Mouse (Mus musculus) embryo, embryonic 9.5 days (tissue): Measurements from ENCODE around the gene Plekhg1.
A peak's percentile ranks its signal among the peaks of the same experiment; 100 is the strongest.

Experiments used
- DNase-seq: peaks from one replicate; pipeline ENCODE4 v3.0.0-alpha.2; 2017; ENCODE audit errors: extremely low spot score

Gene Plekhg1

DNA sequence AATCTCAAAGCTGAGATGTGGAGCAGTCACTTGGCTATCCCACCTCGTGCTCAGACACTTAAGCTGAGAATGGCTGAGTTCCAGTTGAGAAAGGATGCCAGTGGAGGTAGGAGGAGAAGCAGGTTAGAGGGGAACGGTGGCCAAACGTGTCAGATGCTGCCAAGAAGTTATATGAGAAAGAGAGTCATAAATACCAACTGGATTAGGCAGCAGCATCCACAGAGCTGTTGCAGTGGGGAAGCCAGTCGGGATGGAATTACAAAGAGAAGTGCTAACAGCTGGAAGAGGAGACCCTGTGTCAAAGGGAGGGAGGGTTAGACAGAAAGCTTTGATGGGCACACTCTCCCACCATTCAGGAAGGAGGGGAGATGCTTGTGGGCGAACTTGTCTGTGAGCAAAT, 89.3 kb downstream of the Plekhg1 start:
- no peak for DNase-seq

DNA sequence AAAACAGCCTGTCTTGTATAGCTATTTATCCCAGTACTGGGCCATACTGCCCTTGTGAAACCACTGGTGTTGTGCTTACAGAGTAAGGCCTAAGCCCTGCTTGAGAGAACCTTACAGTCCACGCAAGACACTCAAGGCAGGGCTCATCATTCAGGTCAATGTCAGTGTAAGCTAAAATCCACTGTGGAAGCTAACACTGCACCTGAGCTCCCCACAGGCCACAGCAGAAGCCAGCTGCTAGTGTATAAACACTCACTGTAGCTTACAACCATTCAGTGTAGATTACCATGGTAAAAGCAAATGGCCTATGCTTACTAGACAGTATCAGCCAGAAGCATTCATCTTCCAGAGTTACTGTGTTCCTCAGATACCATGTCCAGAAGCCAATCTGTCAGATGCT, 90.5 kb downstream of the Plekhg1 start:
- no peak for DNase-seq

DNA sequence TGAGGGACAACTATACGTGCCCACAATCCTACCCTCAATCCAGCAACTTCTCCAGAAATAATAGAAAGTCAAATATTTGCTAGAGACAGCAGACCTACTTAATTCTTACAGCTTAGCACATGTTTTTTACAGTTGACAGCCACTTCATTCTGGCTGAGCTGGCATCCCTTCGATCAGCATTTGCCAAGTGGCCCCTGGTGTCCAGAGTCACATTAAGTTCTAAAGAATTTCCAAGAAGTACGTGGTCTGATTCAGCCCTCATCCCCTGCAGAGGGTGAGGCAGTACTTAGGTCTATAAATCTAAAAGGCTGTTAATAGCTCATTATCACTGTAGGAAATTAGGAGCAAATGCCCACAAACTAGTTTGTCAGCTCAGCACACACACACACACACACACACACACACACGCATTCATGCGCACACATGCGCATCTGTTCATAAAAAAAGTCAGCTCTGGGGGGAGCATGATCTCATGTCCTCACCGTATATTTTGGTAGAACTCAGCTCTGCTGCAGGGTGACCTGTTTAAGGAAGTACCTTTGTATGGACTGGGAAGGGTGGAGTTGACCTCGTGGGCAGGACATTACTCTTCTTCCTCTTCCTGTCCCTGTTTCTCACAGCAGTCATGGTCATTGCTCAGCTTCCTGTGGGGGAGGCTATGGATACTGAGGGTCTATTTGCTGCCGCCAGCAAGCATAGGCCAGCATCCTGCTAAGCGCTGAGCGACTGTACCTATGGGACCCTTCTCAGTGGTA, 91.6 kb downstream of the Plekhg1 start:
- no peak for DNase-seq

DNA sequence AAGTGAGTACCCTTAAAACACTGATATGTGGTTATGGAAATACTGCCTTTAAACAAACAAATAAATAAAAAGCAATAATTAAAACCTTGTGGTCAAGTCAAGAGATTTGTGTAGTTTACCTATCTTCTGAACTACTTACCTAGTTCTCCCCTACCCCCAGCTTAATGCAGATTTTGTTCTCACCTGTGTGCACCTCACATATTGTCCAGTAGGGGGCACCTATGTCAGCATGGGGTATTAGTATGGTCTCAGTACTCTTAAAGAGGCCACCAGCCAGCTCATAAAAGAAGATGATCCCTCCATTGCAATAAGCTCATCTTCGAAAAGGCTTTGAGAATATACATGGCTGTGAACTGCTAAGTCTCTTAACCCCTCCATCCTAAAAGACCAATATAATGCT, 93.9 kb downstream of the Plekhg1 start:
- no peak for DNase-seq

DNA sequence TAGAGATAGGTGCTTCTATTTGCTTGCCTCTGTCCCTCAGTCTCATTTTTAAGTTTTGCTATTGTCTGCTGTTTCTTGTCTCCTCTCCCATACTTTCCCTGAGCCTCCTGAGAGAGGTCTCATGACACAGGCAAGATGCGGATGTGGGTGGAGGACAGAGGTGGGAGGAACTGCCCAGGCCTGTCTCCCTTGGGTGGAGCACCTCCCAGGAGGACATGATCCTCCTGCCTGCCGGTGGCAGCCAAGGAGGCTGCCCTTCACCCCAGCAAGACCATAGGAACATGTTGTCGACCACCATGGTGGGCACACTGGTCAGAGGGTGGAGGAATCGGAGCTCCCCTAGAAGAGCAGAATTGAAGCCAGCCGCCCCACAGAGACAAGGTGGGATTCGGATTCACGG, 94.5 kb downstream of the Plekhg1 start:
- no peak for DNase-seq

DNA sequence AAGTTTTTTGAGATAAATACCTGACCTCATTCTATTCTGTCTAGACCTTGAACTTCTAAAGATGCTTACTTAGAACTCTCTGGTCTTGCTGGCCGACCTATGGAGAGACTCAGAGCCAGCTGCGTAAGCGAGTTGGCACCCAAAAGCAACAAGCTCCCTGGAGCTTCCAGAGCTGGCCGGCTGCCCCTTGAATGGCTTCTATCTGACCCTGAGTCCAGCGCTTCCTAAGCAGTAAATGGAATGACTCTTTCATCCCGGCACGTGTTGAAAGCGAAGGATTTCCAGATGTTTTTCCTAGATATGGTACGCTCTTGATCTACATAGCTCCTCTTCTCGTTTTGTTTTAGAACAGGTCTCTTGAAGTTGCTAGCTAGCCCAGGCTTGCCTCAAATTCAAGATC, 95.5 kb downstream of the Plekhg1 start:
- no peak for DNase-seq

DNA sequence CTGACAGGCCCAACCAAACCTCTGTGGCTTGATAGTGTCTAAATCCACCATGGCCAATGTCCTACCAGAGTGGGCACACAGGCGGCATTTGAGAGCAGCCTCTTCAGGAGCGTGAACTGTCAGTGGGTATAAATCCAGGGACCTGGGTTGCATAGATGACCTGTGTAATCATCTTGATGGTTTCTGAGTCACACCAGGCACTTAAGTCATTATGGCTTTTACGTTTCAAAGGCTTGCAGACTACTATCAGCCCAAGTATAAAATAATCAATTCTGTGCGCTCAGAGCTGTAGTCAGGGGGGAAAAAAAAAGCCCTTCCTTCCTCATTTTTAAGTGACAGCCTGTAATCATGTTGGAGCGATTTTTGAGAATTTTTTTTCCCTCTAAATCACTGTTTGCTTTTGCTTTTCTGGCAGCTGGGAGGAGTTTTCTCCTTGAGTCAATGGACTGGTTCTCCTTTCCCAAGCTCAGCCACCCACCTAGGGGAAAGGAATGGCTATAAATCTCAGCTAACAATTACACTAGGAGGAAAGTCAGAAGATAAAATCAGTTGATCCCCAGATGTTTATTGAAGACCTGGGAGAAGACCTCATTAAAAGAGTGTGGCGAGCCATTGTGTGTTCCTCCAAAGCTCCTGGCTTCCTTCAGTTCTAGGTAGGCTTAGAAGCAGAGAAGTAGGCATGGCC, 99.7 kb downstream of the Plekhg1 start:
- no peak for DNase-seq

DNA sequence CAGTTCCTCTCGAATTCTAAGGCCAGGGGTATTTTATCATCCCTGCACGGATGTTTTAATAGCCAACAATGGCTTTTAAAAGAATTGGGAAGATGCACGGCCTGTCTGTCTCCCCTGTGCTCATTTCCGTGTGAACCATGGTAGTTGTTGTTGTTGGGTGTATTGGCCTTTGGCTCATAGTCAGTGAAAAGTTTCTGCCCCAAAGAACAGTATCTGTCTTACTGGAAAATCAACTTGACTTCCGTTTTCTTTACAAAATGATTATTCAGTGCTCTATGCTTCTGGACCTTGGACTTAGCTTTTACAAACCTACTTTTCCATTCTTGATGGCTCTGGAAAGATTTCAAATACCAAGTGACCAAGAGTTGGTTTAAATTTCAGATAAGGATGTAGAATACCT, 104.3 kb downstream of the Plekhg1 start:
- no peak for DNase-seq

DNA sequence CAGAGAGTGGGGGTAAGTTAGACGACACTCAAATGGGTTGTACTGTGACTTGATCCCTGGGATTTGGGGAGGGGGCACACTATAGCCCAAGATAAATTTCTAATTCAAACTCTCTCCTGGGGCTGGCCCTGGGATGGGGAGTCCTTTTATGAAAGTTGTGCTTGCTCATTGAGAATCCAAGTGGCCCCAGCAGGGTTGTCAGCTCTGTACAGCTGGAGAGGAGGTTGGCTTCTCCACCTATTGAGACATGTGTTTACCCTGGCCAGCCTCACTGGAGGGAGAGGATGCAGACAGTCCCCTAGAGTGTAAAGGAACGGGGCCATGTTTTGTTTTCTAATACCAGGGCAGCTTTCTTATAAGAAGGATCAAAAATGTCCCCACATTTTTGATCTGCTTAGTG, 106.9 kb downstream of the Plekhg1 start:
- no peak for DNase-seq

DNA sequence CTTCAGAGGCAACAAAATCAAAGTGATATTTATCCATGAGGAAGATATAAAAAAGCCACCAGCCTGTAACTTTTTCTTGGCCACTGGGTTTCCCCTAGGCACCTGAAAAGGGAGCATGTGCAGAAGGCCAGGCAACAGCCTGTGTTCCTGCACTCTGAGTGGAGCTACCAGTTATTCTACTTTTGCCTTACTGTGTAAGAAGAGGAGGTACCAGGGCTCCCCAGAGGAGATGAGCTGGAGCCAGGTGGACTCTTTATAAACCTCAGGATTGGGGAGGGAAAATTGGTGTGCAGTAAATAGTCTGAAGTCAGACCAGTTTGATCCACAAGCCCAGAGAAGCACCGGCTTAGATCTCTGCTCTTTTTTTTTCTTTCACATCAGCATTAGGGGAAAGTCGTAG, 111.3 kb downstream of the Plekhg1 start:
- DNase-seq, result no peak

DNA sequence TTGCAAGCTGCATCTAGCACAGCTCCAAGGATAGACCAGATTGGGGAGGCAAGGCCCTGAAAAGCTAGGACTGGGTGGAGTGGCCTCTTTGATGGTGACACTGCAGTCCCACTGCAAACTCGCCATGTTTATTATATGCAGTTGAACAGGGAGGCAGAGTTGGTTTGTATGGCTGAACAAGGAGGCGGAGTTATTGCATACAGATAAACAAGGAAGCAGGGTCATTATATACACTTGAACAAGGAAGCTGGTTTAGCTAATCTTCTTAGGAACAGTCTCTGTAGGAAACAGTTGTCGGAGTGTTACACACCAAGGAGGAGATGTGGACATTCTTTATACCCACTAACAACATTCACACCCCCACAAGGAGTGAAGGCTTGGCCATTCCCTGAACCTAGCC, 112.6 kb downstream of the Plekhg1 start:
- no peak for DNase-seq

DNA sequence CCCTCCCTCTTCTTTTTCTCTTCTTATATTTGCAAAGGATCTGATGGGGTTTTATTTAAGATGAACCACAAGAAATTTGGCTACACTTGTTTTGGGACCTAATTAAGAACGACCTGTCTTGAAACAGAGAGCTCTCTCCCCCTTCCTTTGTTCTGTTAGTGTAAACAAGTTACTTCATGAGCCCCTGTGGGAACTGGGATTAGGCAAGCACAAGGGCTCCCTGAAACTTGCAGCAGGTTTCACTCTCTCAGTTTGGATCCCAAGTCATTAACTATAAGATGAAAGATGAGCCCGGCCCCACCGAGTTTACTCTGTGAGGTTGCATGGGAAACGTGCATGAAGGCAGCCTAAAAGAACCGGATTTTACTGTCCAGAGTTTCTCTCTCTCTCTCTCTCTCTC, 117.7 kb downstream of the Plekhg1 start:
- no peak for DNase-seq

DNA sequence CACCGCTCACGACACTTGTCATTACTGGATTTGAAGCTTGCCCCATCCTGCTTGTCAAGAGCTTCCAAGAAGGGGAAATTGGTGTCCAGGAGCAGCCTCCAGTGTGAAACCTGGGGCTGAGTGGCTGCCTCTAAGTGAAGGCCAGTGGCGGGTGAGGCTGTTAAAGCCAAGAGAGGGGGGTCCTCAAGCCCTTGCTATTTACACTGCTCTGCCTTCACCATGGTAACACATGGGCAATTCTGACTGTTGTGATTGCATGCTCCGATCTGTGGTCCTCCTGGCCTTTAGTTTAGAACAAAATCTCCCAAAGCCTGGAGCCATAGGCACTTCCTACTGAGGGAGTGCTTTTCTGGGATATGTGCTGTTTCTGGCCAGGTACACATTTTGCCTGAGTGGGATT, 118.3 kb downstream of the Plekhg1 start:
- DNase-seq, result peak; percentile 49

DNA sequence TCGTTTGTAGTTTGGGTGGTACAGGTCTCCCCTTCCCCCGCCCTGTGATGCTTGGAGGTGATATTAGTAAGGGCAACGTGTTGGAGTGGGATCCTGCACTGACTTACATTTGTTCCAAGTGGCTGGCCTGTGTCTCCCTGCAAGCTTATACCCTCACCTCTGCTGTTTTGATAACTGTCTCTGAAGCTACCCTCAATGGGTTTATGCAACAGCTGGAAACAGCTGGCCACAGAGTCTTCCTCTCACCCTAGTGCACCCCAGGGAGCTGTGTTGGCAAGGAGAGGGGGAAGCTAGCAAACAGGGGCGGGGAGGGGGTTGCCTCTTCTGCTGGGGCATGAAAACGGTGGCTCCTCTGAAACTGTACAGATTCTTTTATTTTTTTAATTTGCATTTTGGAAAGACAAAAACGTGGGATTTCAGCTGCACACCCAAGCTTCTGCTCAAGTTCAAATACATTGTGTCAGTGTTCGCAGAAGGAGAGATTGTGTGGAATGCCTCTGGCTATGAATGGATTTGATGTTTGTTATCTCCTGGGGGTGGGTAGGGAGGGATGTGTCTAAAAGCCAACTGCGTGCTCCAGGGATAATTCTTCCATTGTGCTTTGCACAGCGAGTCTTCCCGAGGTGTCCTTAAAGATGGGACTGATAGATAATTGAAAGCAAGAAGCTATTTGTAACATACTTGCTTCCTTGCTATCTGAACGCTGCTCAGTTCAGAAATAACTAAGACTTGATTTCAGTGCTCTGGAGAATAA, 119.0 kb downstream of the Plekhg1 start:
- DNase-seq, result no peak

DNA sequence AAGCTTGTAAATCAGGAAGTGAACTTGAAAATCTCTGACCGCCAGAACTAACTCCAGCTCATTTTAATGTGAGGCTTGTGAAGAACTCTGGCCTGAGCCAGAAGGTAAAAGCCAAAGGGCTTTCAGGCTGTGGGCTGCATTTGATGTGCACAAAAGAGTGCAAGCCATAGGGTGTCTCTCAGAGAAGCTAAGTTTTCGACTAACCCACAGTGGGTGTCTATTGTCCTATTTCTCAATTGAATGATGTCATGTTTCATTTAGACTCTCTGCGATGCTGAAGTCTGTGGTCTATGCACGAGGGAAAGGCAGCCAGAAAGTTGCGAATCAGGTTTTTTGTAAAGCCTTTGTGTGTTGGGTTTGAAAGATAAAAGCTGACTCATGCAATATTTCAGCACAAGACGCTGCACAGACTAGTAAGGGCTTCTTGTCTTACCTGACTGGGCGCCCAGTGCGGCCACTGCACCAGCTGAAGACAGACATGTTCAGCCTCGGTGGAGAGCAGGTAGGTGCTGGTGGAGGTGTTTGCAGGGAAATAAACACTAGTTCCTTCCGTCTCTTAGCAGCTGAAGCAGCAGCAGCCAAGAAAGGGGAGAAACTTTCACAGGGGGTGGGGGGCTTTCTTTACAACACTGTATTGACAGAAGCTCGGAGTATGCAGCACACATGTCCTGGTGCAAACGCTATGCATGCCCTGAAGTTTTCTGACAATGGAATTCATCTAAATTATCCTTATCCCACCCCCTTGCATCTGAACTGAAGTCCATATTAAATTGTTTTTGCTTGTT, 123.4 kb downstream of the Plekhg1 start:
- DNase-seq, result peak; percentile 46

DNA sequence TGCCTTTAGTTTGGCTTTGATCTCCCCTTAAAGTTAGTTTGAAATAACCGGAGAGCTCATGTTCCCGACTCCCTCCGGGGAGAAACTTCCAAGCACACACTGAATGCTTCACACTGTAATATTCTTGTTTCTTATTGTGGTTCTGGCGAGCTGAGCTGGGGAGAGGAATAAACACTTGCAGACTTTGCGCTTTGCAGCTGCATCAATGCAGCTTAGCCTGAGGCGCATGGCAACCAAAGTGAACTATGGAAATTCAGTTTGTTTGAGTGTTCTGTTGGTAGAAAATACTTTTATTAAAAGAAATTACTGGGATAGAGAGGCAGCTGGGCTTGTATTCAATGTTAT, 124.0 kb downstream of the Plekhg1 start:
- no peak for DNase-seq

DNA sequence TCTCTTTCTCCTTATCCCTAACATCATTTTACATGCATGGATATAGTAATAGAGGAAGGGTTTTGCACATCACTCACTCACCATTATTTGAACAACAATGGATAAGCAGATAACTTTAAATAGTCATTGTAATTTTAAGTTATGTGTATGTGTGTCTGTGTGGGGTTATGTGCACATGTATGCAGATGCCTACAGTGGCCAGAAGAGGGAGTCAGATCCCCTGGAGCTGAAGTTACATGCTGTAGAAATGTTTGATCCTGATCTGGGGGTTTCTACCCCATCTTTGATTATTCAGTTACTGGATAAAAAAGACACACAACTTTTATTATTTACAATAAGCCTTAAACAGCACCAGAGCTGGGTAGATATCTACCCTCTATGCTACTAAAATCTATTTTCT, 127.1 kb downstream of the Plekhg1 start:
- no peak for DNase-seq

DNA sequence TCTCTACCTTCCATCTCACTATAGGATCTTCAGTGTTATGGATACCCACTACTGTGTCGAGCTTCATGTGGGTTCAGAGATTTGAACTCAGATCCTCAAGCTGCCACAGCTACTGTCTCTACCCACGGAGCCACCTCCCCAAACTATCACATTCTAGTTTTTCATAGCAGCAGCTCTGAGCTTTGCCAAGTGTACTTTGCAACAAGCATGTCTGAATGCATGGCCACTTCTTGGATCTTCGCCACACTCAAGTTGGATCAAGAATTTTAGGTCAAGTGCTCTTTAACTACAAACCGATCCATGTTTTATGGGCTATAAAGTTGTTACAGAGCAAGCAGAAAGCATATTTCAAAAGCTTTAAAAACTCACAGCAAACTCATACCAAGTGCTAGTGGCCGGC, 130.7 kb downstream of the Plekhg1 start:
- DNase-seq, result no peak

DNA sequence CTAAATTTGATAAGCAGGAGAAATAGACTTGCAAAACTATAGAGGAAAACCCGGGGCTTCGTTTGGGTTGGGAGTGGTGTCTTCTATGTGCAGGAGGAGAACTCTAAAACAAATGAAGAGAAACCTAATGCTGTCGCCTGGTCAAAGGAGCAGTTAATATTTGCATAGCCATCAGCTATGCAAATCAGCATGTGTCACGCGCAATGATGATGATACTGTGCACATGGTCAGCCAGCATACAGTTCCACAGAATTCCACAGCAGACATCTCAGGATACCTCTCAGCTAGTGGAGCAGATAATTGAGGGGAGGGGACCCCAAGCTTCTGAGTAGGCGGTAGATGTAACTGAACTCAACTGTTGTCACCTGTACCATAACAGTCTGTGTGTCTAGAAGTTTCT, 133.3 kb downstream of the Plekhg1 start:
- no peak for DNase-seq

DNA sequence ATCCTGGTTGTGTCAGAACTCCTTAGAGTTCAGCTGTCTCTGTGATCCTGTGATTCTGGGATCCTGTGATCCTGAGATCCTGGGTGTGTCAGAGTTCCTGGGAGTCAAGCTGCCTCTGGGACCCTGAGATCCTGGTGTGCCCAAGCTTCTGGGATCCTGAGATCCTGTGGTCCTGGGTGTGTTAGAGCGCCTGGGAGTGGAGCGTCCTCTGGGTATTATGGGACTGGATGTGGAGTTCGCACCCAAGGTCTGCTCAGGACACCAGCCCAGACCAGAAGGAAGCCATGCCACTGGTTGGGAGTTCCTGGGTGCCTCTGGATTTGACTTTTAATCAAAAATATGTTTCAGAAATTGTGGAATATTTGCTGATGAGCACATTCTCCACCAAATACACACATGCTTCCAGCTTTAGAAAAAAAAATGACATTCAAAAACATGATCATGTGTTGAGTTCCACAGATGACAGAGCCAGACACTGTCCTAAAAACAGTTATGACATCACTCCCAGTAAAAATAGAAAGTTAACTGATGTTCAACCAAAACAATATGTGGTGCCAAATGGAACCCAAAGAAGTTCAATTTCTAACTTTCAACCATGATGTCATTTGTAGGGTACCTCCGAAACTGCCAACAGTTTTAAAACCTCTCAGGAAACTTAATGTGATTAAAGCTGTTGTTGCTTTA, 137.8 kb downstream of the Plekhg1 start:
- no peak for DNase-seq

DNA sequence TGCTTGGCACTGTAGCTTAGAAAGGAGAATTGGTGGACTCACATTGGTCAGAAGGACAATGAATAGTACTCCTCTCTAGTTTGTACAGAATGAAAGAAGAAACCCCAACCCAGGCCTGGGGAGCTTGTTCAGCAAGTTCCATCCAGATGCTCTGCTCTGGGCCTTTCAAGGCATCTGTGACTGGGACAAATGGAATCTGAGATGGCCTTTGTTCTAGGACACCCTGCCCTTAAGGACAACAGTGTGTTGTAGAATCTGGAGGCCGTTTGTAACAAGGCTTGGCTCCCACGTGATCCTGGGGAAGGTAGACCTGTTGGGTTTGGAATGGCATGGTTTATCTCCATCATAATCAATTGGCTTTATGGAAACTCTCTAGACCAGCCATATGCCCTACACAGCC, 141.0 kb downstream of the Plekhg1 start:
- DNase-seq, result no peak

DNA sequence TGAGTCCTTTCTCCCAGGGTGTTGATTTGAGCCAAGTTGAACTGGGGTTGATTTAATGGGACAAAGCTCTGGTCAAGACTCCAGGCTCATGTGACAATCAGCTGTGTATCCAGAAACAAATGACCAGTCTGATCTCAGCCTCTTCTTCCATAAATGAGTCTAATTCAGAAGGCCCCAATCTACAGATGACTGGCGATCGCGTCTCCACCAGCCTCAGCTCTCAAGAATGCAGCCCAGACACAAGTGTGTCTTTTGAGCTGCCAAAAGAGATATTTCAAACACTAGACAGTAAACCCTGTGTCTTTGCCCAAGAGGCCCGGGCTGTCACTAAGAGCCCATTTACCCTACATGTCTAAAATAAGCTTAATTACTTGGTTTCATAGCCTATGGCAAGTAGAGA, 148.3 kb downstream of the Plekhg1 start:
- DNase-seq, result no peak
